Mouse (Mus musculus) thymus, adult 18-20 months (tissue): ENCODE data around the gene Ensa.
"Not testable (repeated sequence)": the region's sequence is repeated elsewhere in the genome, so short reads cannot be mapped to it uniquely, and the experiment has no call there.

ENCODE experiments used
- DNase-seq, 2 experiments: peaks; one replicate each; pipeline ENCODE4 v3.0.0; 2022; ENCODE audit warnings: mixed read lengths in 2 of 2

Ensa gene

DNA sequence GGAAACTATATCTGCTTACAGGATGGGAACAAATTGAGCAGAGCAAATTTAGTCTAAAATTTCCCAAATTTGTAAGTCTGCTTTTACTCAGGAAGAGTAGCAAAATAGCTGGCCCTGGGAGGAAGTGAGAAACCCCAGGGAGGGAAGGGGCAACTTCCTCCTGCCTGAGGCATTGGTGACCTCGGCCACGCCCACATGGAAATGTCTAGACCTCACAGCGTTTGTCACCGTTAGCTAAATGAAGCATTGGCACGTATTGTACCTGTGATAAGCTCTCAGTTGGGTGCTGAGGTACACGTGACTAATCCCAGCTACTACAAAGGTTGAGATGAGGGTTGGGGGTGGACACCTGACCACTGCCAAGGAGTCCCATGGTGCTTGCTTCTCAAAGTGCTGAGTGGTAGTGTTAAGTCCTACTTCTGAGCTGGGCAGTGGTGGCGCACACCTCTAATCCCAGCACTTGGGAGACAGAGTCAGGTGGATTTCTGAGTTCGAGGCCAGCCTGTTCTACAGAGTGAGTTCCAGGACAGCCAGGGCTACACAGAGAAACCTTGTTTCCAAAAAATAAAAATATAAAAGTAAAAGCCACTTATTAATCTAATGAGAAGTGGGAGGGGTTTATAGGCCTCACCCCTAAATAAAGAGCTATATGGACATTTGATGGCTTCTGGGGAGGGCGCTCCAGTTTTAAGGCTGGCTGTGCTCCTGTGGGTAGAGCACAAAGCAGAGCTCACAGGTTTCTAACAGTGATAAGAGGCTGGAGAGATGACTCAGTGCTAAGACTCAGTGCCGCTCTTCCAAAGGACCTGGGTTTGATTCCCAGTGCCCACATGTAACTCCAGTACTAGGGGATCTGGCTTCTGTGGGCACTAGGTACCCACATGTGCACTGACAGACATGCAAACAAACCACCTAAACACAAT, 20.8 kb downstream of the Ensa start:
- peak; percentile 56 to 67 for DNase-seq

GRCm38 (mm10) chr3:95648016-95648415, 23.2 kb downstream of the Ensa start:
- DNase-seq = no peak

- no peak for DNase-seq
Observed at GRCm38 (mm10) chr3:95650276-95651032, 25.7 kb downstream of the Ensa start.

- no peak for DNase-seq
Observed at GRCm38 (mm10) chr3:95651033-95651373, 26.2 kb downstream of the Ensa start.

GRCm38 (mm10) chr3:95651391-95652203, 26.8 kb downstream of the Ensa start:
- DNase-seq = no peak

DNA sequence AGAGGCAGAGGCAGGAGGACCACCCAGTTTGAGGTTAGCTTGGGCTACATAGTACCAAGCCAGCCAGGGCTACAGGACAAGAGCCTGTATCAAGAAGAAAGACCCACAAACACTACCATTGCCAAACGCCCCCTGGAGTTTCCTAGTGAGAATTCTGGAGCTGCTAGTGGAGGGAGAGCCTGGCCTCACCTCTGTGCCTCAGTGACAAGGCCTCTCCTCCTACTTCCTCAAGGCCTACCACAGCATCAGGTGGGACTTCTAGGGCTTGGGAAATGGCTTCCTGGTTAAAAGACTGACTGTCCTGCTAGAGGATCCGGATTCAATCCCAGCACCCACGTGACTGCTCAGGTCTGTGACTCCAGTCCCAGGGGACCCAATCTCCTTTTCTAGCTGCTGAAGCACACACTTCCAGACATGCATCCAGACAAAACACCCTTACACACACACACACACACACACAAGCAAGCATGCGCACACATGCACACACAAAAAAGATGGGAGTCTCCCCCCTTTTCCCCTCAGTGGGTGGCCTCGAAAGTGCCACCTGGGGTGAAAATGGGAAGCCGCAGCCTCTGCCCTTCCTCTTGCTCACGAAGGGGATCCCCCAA, 27.5 kb downstream of the Ensa start:
- peak in 1 of 2 experiments; percentile 37 for DNase-seq

DNA sequence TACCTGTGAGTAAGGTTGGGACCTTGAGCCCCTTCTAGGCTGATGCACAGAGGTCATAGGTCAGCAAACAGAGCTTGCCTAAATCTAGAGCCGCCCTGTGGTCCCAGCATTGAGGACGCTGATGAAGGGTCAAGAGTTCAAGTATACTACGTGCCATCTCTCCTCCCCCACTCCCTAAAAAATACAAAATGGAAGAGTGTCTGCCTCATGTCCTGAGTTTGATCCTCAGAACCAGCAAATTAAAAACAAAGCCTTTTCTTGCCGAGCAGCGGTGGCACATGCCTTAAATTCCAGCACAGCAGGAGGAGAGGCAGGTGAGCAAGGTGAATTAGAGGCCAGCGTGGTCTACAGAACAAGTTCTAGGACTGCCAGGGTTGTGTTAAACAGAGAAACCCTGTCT, 28.1 kb downstream of the Ensa start:
- no peak for DNase-seq

GRCm38 (mm10) chr3:95653473-95654034, 28.8 kb downstream of the Ensa start:
- DNase-seq = no peak

- DNase-seq = not testable (repeated sequence)
Observed at GRCm38 (mm10) chr3:95654371-95654770, 29.6 kb downstream of the Ensa start.

- DNase-seq = no peak
Observed at GRCm38 (mm10) chr3:95655437-95655836, 30.6 kb downstream of the Ensa start.

DNA sequence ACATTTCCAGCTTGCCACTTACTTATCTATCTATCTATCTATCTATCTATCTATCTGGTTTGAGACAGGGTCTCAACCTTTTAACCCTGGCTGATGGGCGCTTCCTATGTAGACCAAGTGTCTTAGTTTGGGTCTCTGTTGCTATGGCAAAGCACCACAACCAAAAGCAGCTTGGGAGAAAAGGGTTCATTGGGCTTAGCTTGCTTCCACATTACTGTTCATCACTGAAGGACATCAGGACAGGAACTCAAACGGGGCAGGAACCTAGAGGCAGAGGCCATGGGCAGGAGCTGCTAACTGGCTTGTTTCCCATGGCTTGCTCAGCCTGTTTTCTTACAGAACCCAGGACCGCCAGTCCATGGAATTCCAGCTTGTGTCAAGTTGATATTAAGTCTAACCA, 32.3 kb downstream of the Ensa start:
- no peak for DNase-seq

DNA sequence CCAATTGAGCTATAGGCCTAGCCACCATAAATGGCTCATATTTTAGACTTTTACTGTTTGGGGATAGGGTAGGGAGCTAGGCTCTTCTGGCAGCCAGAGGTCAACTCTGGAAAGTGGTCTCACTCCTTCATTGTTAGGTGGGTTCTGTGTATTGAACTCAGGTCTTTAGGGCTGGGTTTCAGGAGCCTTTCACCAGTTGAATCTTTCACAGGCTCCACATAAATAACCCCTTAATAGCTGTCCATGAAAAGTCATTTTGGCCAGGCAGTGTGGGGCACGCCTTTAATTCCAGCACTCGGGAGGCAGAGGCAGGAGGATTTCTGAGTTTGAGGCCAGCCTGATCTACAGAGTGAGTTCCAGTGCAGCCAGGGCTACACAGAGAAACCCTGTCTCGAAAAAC, 32.9 kb downstream of the Ensa start:
- no peak for DNase-seq

- DNase-seq = peak; percentile 90 to 91
Observed at GRCm38 (mm10) chr3:95658236-95658867, 33.6 kb downstream of the Ensa start, which contains the start of gene Mcl1. Mcl1 (plus strand) TSS chr3:95658788.

DNA sequence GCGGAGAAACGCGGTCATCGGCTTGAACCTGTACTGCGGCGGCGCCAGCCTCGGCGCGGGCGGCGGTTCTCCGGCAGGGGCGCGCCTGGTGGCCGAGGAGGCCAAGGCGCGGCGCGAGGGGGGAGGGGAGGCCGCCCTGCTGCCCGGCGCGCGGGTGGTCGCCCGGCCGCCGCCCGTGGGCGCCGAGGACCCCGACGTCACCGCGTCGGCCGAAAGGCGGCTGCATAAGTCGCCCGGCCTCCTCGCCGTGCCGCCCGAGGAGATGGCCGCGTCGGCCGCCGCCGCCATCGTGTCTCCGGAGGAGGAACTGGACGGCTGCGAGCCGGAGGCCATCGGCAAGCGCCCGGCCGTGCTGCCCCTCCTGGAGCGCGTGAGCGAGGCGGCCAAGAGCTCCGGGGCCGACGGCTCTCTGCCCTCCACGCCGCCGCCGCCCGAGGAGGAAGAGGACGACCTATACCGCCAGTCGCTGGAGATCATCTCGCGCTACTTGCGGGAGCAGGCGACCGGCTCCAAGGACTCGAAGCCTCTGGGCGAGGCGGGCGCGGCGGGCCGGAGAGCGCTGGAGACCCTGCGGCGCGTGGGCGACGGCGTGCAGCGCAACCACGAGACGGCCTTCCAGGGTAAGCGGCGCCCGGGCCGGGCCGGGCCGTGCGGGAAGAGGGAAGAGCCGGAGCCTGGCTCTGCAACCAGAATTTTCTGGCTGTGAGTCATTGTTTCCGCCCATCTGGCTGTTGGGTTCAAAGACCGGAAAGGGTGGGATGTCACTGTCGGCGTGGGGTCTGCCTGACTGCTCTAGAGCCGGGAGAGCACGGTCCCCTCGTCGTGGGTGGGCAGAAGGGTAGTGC, 34.3 kb downstream of the Ensa start:
- DNase-seq = peak; percentile 71 to 86

GRCm38 (mm10) chr3:95659948-95660347, 35.2 kb downstream of the Ensa start:
- no peak for DNase-seq

DNA sequence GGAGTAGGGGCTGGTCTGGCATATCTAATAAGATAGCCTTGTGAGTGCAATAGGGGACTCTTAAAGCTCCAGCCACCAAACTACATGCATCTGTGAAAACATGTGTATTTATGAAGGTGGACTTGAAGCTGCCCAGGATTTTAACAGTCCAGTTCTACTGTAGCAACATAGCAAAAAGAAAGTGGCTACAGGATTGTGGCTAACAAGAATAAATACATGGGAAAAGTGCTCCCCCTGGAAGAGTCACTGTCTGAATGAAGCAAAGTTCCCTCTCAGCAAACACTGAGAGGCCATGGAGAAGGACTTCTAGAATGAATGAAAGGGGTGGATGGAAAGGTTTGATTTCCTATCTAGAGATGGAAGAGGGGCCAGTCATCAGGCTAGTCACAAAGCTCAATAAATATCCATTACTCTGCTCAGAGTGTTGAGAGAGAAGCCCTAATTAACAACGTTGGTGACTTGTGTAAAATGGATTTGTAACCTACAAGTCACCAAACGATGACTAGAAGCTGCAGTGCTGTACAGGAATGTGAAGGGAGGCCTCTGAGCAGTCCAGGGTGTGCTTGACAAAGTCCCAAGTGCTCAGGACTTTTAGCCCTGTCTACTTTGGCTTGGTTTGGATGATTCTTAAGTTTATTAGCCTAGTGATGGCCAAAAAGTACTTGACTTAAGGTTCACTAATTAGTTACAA, 36.1 kb downstream of the Ensa start:
- DNase-seq = no peak

DNA sequence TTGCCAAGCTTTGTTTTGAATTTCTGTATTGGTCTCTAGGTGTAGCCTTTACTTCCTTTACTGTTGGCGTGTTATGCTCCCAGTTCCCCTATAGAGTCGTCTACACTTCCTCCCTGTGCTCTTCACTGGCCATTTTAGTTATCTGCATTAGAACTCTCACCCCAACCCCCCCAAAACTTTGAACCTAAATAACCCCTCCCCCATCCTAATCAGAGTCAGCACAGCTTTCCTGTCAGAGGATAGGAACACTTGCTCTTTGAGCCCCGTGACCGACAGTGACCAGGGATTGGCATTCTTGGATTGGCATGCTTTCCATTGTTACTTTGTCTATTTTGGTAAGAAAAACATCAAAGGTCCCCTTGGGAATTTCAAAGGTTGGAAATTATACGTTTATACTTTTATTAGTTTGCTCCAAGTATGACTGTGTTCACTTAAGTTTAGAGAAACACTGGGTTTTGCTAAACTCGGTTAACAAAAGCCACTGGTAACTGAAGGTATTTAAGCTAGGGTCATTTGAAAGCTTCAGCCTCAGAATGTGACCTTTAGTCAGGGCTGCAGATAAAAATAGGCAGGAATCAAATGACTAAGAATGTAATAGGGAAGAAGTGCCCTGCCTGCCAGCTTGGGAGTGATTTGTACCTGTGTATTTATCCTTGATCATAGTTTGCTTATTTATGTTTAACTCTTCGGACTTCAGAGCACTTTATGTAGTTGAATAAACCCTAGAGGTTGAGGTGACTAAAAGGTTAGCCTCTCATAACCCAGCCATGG, 37.3 kb downstream of the Ensa start:
- DNase-seq = no peak

DNA sequence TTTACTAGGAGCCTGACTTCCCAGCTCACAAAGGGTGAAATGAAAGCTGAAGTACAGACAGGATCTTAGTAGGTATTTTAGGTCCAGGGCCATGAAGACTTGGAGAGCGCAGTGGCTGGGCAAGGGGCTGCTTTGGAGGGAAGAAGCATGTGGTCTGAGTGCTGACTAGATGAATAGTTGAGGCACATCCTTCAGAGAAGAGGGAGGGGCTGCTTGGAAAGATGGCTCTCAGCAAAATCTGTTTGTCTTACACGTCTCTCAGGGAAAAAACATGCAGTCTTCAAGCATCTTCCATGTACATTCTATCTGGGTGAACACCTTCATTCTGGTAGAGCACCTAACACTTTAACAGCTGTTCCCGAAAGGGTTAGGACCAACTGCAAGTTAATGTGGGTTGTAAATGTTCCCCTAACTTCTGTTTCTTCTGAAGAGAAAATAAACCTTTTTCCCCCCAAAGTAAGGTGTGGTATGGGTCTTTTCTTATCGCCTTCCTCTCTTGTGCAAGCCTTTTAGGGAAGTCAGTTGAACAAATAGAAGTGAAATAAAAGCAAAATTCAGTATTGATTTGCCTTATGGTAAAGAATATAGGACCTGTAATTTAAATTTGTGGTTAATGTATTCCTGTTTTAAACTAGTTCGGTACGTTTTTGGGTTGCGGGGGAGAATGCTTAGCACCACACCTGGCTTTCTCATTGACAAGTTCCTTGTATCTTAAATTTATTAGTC, 38.1 kb downstream of the Ensa start:
- DNase-seq = no peak

GRCm38 (mm10) chr3:95663486-95663885, 38.7 kb downstream of the Ensa start:
- DNase-seq = no peak
